Mouse (Mus musculus) hindbrain, postnatal 0 days (tissue): ENCODE measurements around the gene Neurl1a. TPM values are rescaled to one million over a fixed set of nuclear protein-coding genes. Genes with fewer than 3 reads are reported as not detected.

ENCODE experiments used
- ATAC-seq: fragments of 200-750 bp; cut with Nextera tagmentation; 2 replicates; pipeline ENCODE4 v1.8.0; 2017; ENCODE audit warnings: mild to moderate bottlenecking, moderate TSS enrichment, moderate library complexity
- DNase-seq: peaks from one replicate; pipeline ENCODE4 v3.0.0-alpha.2; 2015; ENCODE audit warnings: low spot score
- H3K27ac ChIP-seq: fragments of 300-500 bp; sonication (generic); 2 replicates; pipeline ENCODE4 v1.5.1; 2014; ENCODE audit warnings: mild to moderate bottlenecking
- H3K27me3 ChIP-seq: fragments of 300-500 bp; sonication (generic); 2 replicates; pipeline ENCODE4 v1.6.1; 2014; ENCODE audit warnings: low read length, mixed read lengths; ENCODE audit not compliant: insufficient read depth
- H3K36me3 ChIP-seq: fragments of 300-500 bp; sonication (generic); 2 replicates; pipeline ENCODE4 v1.6.1; 2014; ENCODE audit warnings: low read length, mixed read lengths; ENCODE audit not compliant: insufficient read depth
- H3K4me1 ChIP-seq: fragments of 300-500 bp; sonication (generic); 2 replicates; pipeline ENCODE4 v1.6.1; 2014; ENCODE audit warnings: antibody characterized with exemption, low read length, mixed read lengths; ENCODE audit not compliant: insufficient read depth
- H3K4me2 ChIP-seq: fragments of 300-500 bp; sonication (generic); 2 replicates; pipeline ENCODE4 v1.6.1; 2014; ENCODE audit warnings: low read depth, mild to moderate bottlenecking, low read length, moderate library complexity, mixed read lengths
- H3K4me3 ChIP-seq: fragments of 300-500 bp; sonication (generic); 2 replicates; pipeline ENCODE4 v1.5.1; 2014; ENCODE audit warnings: low read length
- H3K9ac ChIP-seq: fragments of 300-500 bp; sonication (generic); replicated peaks from 2 replicates; pipeline ENCODE4 v1.6.1; 2014; ENCODE audit warnings: mild to moderate bottlenecking, low read length, moderate library complexity, mixed read lengths
- H3K9me3 ChIP-seq: fragments of 300-500 bp; sonication (generic); 2 replicates; pipeline ENCODE4 v1.6.1; 2016; ENCODE audit warnings: low read length, mixed read lengths
- CTCF ChIP-seq: IDR thresholded peaks from 2 replicates; pipeline ENCODE4 v1.5.1; 2016; ENCODE audit warnings: antibody characterized with exemption, control low read depth, low read depth
- WGBS: fragments of 180-500 bp; shearing (Covaris S2); extraction: QIAGEN DNeasy Blood & Tissue Kit; methylation state at CpG from one replicate; pipeline ENCODE4 v1.1.7; 2014; 5-methylcytosine and 5-hydroxymethylcytosine counted together
- polyA plus RNA-seq: library from polyadenylated mRNA; unstranded; fragments of >200 nt; fragmentation: Nextera tagmentation; extraction: Ambion mirVana; gene quantifications from 2 replicates; pipeline ENCODE4 v1.2.1, GENCODE M21; 2015
- total RNA-seq: library from RNA; depleted of rRNA; stranded (reverse); fragments of >200 nt; gene quantifications from 2 replicates; pipeline ENCODE4 v1.2.3, GENCODE M21; 2014

Neurl1a gene
- total and polyA plus RNA-seq, 2 experiments from 2014 or later = 16.2 to 114 TPM

- 68% methylated on average over 8 of the region's 8 CpGs for WGBS
- no peak for TF ChIP-seq CTCF
- H3K4me1 ChIP-seq = no peaks in the 10 kb centered on the region
- H3K36me3 ChIP-seq = no peaks in the 10 kb centered on the region
- H3K4me3 ChIP-seq = no peak overlapping the region
- no peak for ATAC-seq
- no peak overlapping the region for H3K9ac ChIP-seq
- no peak for DNase-seq
- H3K4me2 ChIP-seq = no peak overlapping the region
- no peaks in the 10 kb centered on the region for H3K27me3 ChIP-seq
- no peak overlapping the region for H3K27ac ChIP-seq
- H3K9me3 ChIP-seq = no peaks in the 10 kb centered on the region
Observed at GRCm38 (mm10) chr19:47261196-47261595, 82.6 kb downstream of the Neurl1a start.

DNA sequence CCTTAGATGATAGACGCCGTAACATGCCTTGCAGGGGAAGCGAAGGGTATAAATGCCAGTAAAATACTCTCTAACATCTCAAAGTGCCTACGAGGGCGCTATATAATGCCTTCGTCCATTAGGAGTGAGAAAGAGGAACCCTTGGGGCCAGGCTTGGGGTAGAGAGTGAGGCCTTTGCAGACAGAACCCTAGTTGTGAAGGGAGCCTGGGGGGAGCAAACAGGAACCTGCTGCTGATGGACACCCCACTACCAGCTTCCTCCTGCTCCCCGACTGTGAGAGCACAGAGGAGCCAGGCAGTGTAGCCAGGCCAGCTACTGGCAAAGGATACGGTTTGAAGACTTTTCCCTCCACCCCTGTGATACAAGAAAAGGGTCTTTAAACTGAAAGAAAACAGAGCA, 85.0 kb downstream of the Neurl1a start:
- WGBS = 86% methylated on average over 8 of the region's 8 CpGs
- TF ChIP-seq CTCF = no peak

DNA sequence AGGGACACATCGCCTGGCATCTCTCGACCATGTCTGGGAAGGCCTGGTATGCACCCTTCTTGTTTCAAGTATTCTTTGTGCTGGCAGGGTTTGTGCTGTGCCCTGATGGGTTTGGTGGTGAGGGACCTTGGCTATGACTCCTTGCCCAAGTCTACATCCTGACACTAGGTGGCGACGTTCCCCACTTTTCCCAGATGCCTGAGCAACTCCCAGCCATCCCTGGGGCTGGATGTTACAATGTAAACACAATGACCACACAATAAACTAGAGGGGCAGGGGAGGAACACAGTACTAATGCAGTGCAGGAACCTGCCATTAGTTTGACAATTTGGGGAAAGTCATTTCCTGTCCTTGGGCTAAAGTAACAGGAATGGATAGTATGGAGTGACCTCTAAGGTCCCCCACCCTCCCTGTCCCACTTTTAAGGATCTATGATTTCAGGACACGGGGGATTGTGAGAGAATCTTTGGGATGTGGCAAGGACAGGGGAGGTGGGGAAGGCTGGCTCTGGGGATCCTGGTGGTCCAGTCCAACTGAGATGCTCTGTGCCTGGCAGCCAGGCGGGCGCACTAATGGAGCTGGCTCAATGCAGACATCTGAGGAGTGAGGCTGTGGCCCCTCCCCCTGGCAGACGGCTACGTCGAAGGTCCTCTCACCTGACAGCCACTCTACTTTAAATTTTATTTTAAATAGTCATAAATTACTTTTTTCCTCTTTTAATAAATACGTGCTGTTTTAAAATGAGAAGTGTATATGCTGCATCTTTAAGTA, 85.9 kb downstream of the Neurl1a start:
- Histone ChIP-seq H3K9ac (no peak overlapping the region), H3K27me3 (no peaks in the 10 kb centered on the region), H3K4me3 (no peak overlapping the region), H3K4me2 (no peak overlapping the region), H3K27ac (no peak overlapping the region), H3K9me3 (no peaks in the 10 kb centered on the region), H3K4me1 (no peaks in the 10 kb centered on the region), H3K36me3 (peaks cover 7% of the 10 kb centered on the region)
- 45% methylated on average over 11 of the region's 11 CpGs for WGBS
- ATAC-seq (peak; percentile 67), DNase-seq (peak; percentile 86)
- peak; percentile 94 for TF ChIP-seq CTCF

More for the DNA sequence above, 85.0 kb downstream of the Neurl1a start:
- no peak overlapping the region for H3K9ac ChIP-seq
- H3K4me2 ChIP-seq = no peak overlapping the region
- H3K36me3 ChIP-seq = peaks cover 7% of the 10 kb centered on the region
- no peaks in the 10 kb centered on the region for H3K27me3 ChIP-seq
- H3K4me1 ChIP-seq = no peaks in the 10 kb centered on the region
- DNase-seq (no peak), ATAC-seq (no peak)
- H3K4me3 ChIP-seq = no peak overlapping the region
- H3K27ac ChIP-seq = no peak overlapping the region
- H3K9me3 ChIP-seq = no peaks in the 10 kb centered on the region

DNA sequence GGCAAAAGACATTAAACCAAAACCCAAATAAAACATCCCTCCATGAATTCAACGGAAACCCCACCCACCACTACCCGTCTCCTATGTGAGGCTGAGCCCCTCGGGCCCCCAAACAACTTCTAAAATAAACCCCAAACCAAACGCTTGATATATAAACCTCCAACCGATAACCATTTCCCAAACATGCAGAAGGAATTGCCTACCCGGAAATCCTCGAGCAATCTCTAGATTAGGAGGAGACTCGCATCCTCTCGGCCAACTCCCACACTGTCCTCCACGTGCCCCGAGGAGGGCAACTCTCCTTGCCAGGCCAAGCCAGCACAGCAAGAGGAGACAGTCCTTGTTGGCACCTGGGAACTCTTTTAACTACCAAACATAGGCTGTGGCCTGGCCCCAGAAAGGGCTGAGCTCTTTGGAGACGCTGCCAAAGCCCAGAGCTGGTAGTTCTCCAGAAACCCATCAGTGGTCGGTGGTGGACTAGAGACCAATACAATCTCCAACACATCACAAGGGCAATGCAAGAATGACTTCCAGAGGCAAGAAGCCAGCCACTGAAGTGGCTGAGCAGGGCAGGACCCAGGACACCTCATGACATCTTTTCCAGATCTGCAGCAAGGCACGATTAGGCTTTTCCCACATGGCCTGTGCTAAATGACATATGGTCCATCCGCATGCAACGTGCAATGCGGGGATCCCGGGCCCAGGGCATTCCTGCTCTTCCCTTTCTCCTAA, 87.6 kb downstream of the Neurl1a start:
- WGBS = 84% methylated on average over 18 of the region's 18 CpGs
- Histone ChIP-seq H3K9ac (no peak overlapping the region), H3K27me3 (no peaks in the 10 kb centered on the region), H3K4me1 (no peaks in the 10 kb centered on the region), H3K27ac (no peak overlapping the region), H3K9me3 (no peaks in the 10 kb centered on the region), H3K4me2 (no peak overlapping the region), H3K36me3 (peaks cover 7% of the 10 kb centered on the region), H3K4me3 (no peak overlapping the region)
- DNase-seq (no peak), ATAC-seq (no peak)
- TF ChIP-seq CTCF = no peak

DNA sequence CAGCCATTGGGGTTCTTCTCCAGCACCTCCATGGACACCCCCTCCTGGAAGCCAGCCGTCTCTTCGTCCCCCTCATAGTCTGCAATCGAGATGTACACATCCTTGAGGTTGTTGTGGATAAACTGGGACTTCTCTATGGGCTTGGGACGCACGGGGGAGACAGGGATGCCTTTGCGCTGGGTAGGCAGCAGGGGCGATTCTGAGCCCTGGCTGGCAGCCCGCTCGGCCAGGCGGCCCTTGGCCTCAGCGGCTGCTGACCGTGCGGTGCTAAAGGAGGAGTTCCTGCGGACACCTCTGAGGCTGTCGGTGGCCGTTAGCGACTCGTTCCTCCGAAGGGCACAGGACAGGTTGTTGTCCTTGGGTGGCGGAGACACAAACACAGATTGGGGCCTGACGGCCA, 88.4 kb downstream of the Neurl1a start:
- H3K4me2 ChIP-seq = no peak overlapping the region
- H3K36me3 ChIP-seq = peaks cover 7% of the 10 kb centered on the region
- H3K9me3 ChIP-seq = no peaks in the 10 kb centered on the region
- TF ChIP-seq CTCF = no peak
- no peaks in the 10 kb centered on the region for H3K4me1 ChIP-seq
- 85% methylated on average over 21 of the region's 21 CpGs for WGBS
- no peaks in the 10 kb centered on the region for H3K27me3 ChIP-seq
- DNase-seq (no peak), ATAC-seq (no peak)
- no peak overlapping the region for H3K4me3 ChIP-seq
- no peak overlapping the region for H3K27ac ChIP-seq
- H3K9ac ChIP-seq = no peak overlapping the region

DNA sequence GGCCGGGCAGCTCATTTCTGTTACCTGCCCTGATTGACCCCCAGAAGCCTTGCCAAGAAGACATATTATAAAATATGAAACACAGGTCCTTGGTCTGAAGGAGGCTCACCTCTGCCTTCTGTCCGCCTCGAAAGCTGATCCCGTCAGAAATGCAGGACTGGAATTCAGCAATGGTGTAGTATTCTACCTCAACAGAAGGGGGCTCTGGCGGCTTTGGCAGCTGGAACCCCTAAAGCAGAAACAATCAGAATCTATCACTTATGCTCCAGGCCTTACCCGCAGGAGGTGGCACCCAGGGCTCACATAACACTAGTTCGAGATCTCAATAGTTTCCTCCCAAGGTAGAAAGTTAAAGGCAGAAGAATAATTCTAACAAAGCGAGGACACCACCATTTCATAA, 91.1 kb downstream of the Neurl1a start:
- H3K36me3 ChIP-seq = peaks cover 15% of the 10 kb centered on the region
- no peaks in the 10 kb centered on the region for H3K9me3 ChIP-seq
- ATAC-seq (no peak), DNase-seq (peak; percentile 35)
- H3K4me1 ChIP-seq = no peaks in the 10 kb centered on the region
- 42% methylated on average over 8 of the region's 8 CpGs for WGBS
- H3K27me3 ChIP-seq = no peaks in the 10 kb centered on the region
- peak; percentile 69 for TF ChIP-seq CTCF
- H3K9ac ChIP-seq = no peak overlapping the region
- no peak overlapping the region for H3K4me2 ChIP-seq
- no peak overlapping the region for H3K27ac ChIP-seq
- H3K4me3 ChIP-seq = no peak overlapping the region

GRCm38 (mm10) chr19:47270520-47270919, 91.9 kb downstream of the Neurl1a start:
- Histone ChIP-seq H3K27me3 (no peaks in the 10 kb centered on the region), H3K9ac (no peak overlapping the region), H3K27ac (no peak overlapping the region), H3K4me1 (no peaks in the 10 kb centered on the region), H3K4me2 (no peak overlapping the region), H3K4me3 (no peak overlapping the region), H3K9me3 (no peaks in the 10 kb centered on the region), H3K36me3 (peaks cover 15% of the 10 kb centered on the region)
- TF ChIP-seq CTCF = no peak
- 83% methylated on average over 9 of the region's 9 CpGs for WGBS
- ATAC-seq = no peak
- no peak for DNase-seq
